Mouse (Mus musculus): Measurements from ENCODE around the gene 2200002D01Rik.
A peak's percentile ranks its signal among the peaks of the same experiment; 100 is the strongest.
"Not testable (repeated sequence)": the region's sequence is repeated elsewhere in the genome, so short reads cannot be mapped to it uniquely, and the experiment has no call there.

Gene 2200002D01Rik

GRCm38 (mm10) chr7:29236593-29236992 is 11.7 kb downstream of the 2200002D01Rik start:
- DNase-seq: no peak

GRCm38 (mm10) chr7:29234661-29235060 is 13.6 kb downstream of the 2200002D01Rik start:
- no peak for DNase-seq

- no peak for DNase-seq
Observed at GRCm38 (mm10) chr7:29233745-29234144, 14.5 kb downstream of the 2200002D01Rik start.

- peak; percentile 33 for DNase-seq
Observed at GRCm38 (mm10) chr7:29232247-29233013, 15.8 kb downstream of the 2200002D01Rik start, which contains the start of gene Kcnk6. Gene Kcnk6 (minus strand): TSS chr7:29232515.

- no peak for DNase-seq
Observed at GRCm38 (mm10) chr7:29231517-29231916, 16.7 kb downstream of the 2200002D01Rik start.

- DNase-seq: no peak
Observed at GRCm38 (mm10) chr7:29230560-29230959, 17.7 kb downstream of the 2200002D01Rik start.

GRCm38 (mm10) chr7:29228202-29228601 is 20.1 kb downstream of the 2200002D01Rik start:
- DNase-seq: no peak

- DNase-seq: no peak
Observed at GRCm38 (mm10) chr7:29225520-29225919, 22.7 kb downstream of the 2200002D01Rik start.

GRCm38 (mm10) chr7:29224756-29225394 is 23.4 kb downstream of the 2200002D01Rik start:
- DNase-seq: peak; percentile 29

- no peak for DNase-seq
Observed at GRCm38 (mm10) chr7:29214846-29215245, 33.4 kb downstream of the 2200002D01Rik start.

GRCm38 (mm10) chr7:29214236-29214635 is 34.0 kb downstream of the 2200002D01Rik start:
- no peak for DNase-seq

- no peak for DNase-seq
Observed at GRCm38 (mm10) chr7:29213675-29214082, 34.6 kb downstream of the 2200002D01Rik start, which contains the start of gene Catsperg1. Gene Catsperg1 (minus strand): TSS chr7:29214035.

GRCm38 (mm10) chr7:29212775-29213560 is 35.3 kb downstream of the 2200002D01Rik start:
- not testable (repeated sequence) for DNase-seq

GRCm38 (mm10) chr7:29212199-29212765 is 36.0 kb downstream of the 2200002D01Rik start:
- no peak for DNase-seq

- DNase-seq: peak; percentile 89
Observed at GRCm38 (mm10) chr7:29211415-29212198, 36.7 kb downstream of the 2200002D01Rik start.

GRCm38 (mm10) chr7:29211013-29211412 is 37.3 kb downstream of the 2200002D01Rik start:
- peak; percentile 43 for DNase-seq

GRCm38 (mm10) chr7:29202577-29202976 is 45.7 kb downstream of the 2200002D01Rik start:
- peak; percentile 38 for DNase-seq
